Mouse (Mus musculus): ENCODE measurements around the gene Susd1.
A peak's percentile ranks its signal among the peaks of the same experiment; 100 is the strongest.

Susd1 gene

DNA sequence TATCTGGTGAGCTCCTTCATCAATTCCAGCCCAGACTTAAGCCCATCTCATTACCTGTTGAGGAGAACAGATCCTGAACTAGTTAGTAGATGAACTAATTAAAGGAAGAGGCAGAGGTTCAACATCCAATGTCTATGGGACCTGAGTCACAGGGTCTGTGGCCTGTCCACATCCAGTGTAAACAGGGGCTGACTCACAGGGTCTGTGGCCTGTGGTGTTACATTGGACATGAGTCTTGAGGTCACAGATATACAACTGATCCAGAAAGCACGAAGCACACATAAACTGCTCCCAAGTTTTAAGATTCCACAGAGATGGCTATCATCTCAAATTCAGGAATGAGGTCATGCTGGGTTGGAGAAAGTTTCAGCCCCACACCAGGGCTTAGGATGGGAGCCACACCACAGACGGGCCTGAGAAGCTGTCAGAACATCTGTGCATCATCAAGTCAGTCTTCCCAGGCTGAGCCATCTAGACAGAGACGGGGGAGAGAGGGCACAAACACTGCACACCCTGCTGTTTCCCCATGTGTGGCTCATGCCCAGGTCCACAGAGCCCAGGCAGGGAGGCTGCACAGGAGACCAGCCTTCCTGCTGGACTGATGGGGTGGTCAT lies 123.4 kb downstream of the Susd1 start:
- no peak for TF ChIP-seq GATA4 (IDR thresholded peaks at IDR 0.05; ENCODE audit: insufficient replicate concordance, low read length)

- TF ChIP-seq GATA4 (IDR thresholded peaks at IDR 0.05; ENCODE audit: insufficient replicate concordance, low read length), result no peak
These were observed 125.5 kb downstream of the Susd1 start for GRCm38 (mm10) chr4:59312945-59313344.

DNA sequence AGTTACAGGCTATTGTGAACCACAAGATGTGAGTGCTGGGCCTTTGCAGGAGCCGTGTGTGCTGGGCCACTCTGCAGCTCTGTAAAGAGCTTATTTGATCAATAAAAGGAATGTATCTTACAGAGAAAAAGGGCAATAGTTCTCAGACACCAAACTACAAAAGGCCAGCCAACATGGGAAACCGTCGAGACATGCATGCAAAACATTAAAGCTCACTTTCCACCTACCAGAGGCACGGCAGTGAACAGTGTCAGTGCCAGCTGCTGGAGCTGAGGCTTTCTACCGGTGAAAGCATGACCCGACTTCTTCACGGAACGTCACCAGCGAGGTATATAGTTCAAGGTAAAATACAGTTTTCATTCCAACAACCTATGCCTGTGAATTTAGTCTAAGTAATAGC lies 127.8 kb downstream of the Susd1 start:
- TF ChIP-seq GATA4 (IDR thresholded peaks at IDR 0.05; ENCODE audit: insufficient replicate concordance, low read length), result no peak

DNA sequence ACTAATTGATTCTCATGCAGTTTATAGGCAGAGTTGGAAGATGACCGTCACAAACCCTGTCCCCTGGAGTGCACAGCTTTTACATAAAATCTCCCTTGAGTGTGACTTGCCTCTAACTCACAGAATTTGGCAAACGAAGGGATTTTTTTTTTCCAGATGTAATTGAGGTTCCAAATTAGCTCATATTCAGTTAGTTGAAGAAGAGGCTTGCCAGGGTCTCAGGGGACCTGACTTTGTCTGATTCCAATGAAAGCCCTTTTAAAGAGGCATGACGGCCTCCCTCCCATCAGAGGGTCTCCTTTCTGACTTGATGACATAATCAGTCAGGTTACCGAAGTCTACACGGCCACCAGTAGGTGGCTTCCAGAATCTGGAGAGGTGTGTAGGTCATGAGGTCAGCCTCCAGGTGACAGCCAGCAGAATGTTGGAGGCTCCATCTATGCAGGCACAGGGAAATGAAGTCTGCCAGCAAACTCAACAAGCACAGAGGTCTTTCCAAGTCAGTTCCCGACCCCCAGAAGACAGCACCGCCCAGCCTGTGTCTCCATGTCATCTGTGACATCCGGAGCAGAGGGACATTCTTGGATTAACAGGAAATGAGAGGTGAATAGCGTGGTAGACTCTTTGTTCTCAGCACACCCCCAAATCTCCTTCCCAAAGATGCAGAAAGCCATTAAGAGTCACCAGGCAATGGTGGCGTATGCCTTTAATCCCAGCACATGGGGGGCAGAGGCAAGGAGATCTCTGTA lies 130.4 kb downstream of the Susd1 start:
- TF ChIP-seq GATA4 (IDR thresholded peaks at IDR 0.05; ENCODE audit: insufficient replicate concordance, low read length), result no peak

GRCm38 (mm10) chr4:59302387-59302786 lies 136.0 kb downstream of the Susd1 start:
- no peak for TF ChIP-seq GATA4 (IDR thresholded peaks at IDR 0.05; ENCODE audit: insufficient replicate concordance, low read length)

GRCm38 (mm10) chr4:59301025-59301815 lies 137.2 kb downstream of the Susd1 start:
- TF ChIP-seq GATA4 (IDR thresholded peaks at IDR 0.05; ENCODE audit: insufficient replicate concordance, low read length), result no peak

GRCm38 (mm10) chr4:59298719-59299496 lies 139.5 kb downstream of the Susd1 start:
- no peak for TF ChIP-seq GATA4 (IDR thresholded peaks at IDR 0.05; ENCODE audit: insufficient replicate concordance, low read length)

- TF ChIP-seq GATA4 (IDR thresholded peaks at IDR 0.05; ENCODE audit: insufficient replicate concordance, low read length), result no peak
These were observed 143.3 kb downstream of the Susd1 start for GRCm38 (mm10) chr4:59295127-59295526.

- TF ChIP-seq GATA4 (IDR thresholded peaks at IDR 0.05; ENCODE audit: insufficient replicate concordance, low read length), result no peak
These were observed 143.8 kb downstream of the Susd1 start for GRCm38 (mm10) chr4:59294661-59295060.

GRCm38 (mm10) chr4:59291914-59292718 lies 146.3 kb downstream of the Susd1 start:
- peak; percentile 21; the same call in 1 of the 2 replicates for TF ChIP-seq GATA4 (IDR thresholded peaks at IDR 0.05; ENCODE audit: insufficient replicate concordance, low read length)

- no peak for TF ChIP-seq GATA4 (IDR thresholded peaks at IDR 0.05; ENCODE audit: insufficient replicate concordance, low read length)
These were observed 147.4 kb downstream of the Susd1 start for GRCm38 (mm10) chr4:59290972-59291576.

GRCm38 (mm10) chr4:59287103-59287502 lies 151.3 kb downstream of the Susd1 start:
- TF ChIP-seq GATA4 (IDR thresholded peaks at IDR 0.05; ENCODE audit: insufficient replicate concordance, low read length), result peak; percentile 30; the same call in 1 of the 2 replicates

GRCm38 (mm10) chr4:59282699-59283487 lies 155.5 kb downstream of the Susd1 start:
- no peak for TF ChIP-seq GATA4 (IDR thresholded peaks at IDR 0.05; ENCODE audit: insufficient replicate concordance, low read length)
